Mouse (Mus musculus): ENCODE results near the gene Nck2.

- no peak for TF ChIP-seq CTCF (IDR thresholded peaks at IDR 0.05; ENCODE audit: borderline replicate concordance, control insufficient read depth, extremely low read depth, insufficient read depth, low read length, poor library complexity)
- TF ChIP-seq POLR2A (IDR thresholded peaks at IDR 0.05; ENCODE audit: control insufficient read depth, extremely low read depth, insufficient read depth, low read length, poor library complexity) = no peak
Observed at GRCm38 (mm10) chr1:43465957-43466624, 21.7 kb downstream of the Nck2 start.
